Mouse (Mus musculus): Measurements from ENCODE around the gene Tead1. TPM values are rescaled to one million over a fixed set of nuclear protein-coding genes. Genes with fewer than 3 reads are reported as not detected.
A peak's percentile ranks its signal among the peaks of the same experiment; 100 is the strongest.

The Tead1 gene
- polyA plus RNA-seq, 1 experiment from 2014 or later = 6.0 TPM

- H3K4me3 ChIP-seq (ENCODE audit: low read depth, low read length) = no peak overlapping the region
- no peak overlapping the region for H3K9ac ChIP-seq (ENCODE audit: low read length)
- no peaks in the 10 kb centered on the region for H3K9me3 ChIP-seq (replicated peaks; ENCODE audit: control insufficient read depth, low read length)
- no peak overlapping the region for H3K4me2 ChIP-seq (ENCODE audit: low read length)
- no peaks in the 10 kb centered on the region for H3K27me3 ChIP-seq (replicated peaks; ENCODE audit: control insufficient read depth, insufficient read depth, low read length)
- ATAC-seq = no peak
- no peak for DNase-seq (ENCODE audit: low spot score)
- 26% methylated on average over 5 of the region's 5 CpGs for WGBS
- H3K36me3 ChIP-seq (ENCODE audit: control insufficient read depth, insufficient read depth, low read length) = no peaks in the 10 kb centered on the region
- H3K27ac ChIP-seq (ENCODE audit: low read depth, low read length) = no peak overlapping the region
- H3K4me1 ChIP-seq (ENCODE audit: control insufficient read depth, insufficient read depth, low read length) = no peaks in the 10 kb centered on the region
These were observed 136.9 kb downstream of the Tead1 start for GRCm38 (mm10) chr7:112816016-112816415.

- DNase-seq (ENCODE audit: low spot score) = no peak
- WGBS = 79% methylated on average over 4 of the region's 4 CpGs
- Histone ChIP-seq H3K4me1 (ENCODE audit: control insufficient read depth, insufficient read depth, low read length) (peaks cover 15% of the 10 kb centered on the region), H3K27me3 (replicated peaks; ENCODE audit: control insufficient read depth, insufficient read depth, low read length) (no peaks in the 10 kb centered on the region), H3K36me3 (ENCODE audit: control insufficient read depth, insufficient read depth, low read length) (no peaks in the 10 kb centered on the region), H3K27ac (ENCODE audit: low read depth, low read length) (no peak overlapping the region), H3K4me2 (ENCODE audit: low read length) (no peak overlapping the region), H3K4me3 (ENCODE audit: low read depth, low read length) (no peak overlapping the region), H3K9ac (ENCODE audit: low read length) (no peak overlapping the region), H3K9me3 (replicated peaks; ENCODE audit: control insufficient read depth, low read length) (no peaks in the 10 kb centered on the region)
- no peak for ATAC-seq
These were observed 140.7 kb downstream of the Tead1 start for GRCm38 (mm10) chr7:112819833-112820232.

GRCm38 (mm10) chr7:112822879-112823278 is 143.8 kb downstream of the Tead1 start:
- peaks cover 43% of the 10 kb centered on the region for H3K4me1 ChIP-seq (ENCODE audit: control insufficient read depth, insufficient read depth, low read length)

GRCm38 (mm10) chr7:112823621-112824020 is 144.5 kb downstream of the Tead1 start:
- no peaks in the 10 kb centered on the region for H3K27me3 ChIP-seq (replicated peaks; ENCODE audit: control insufficient read depth, insufficient read depth, low read length)
- DNase-seq (ENCODE audit: low spot score) = peak; percentile 97
- no peaks in the 10 kb centered on the region for H3K36me3 ChIP-seq (ENCODE audit: control insufficient read depth, insufficient read depth, low read length)
- ATAC-seq = peak; percentile 77
- WGBS = 0% methylated on average over 5 of the region's 5 CpGs
- H3K4me1 ChIP-seq (ENCODE audit: control insufficient read depth, insufficient read depth, low read length) = peaks cover 49% of the 10 kb centered on the region
- no peak overlapping the region for H3K9ac ChIP-seq (ENCODE audit: low read length)
- no peaks in the 10 kb centered on the region for H3K9me3 ChIP-seq (replicated peaks; ENCODE audit: control insufficient read depth, low read length)
- H3K27ac ChIP-seq (ENCODE audit: low read depth, low read length) = peak overlapping the region; percentile 59
- H3K4me3 ChIP-seq (ENCODE audit: low read depth, low read length) = no peak overlapping the region
- H3K4me2 ChIP-seq (ENCODE audit: low read length) = peak overlapping the region; percentile 39

More at GRCm38 (mm10) chr7:112822879-112823278, 143.8 kb downstream of the Tead1 start:
- Histone ChIP-seq H3K4me3 (ENCODE audit: low read depth, low read length) (no peak overlapping the region), H3K9me3 (replicated peaks; ENCODE audit: control insufficient read depth, low read length) (no peaks in the 10 kb centered on the region), H3K27me3 (replicated peaks; ENCODE audit: control insufficient read depth, insufficient read depth, low read length) (no peaks in the 10 kb centered on the region), H3K27ac (ENCODE audit: low read depth, low read length) (peak overlapping the region; percentile 59), H3K9ac (ENCODE audit: low read length) (no peak overlapping the region), H3K4me2 (ENCODE audit: low read length) (peak overlapping the region; percentile 39), H3K36me3 (ENCODE audit: control insufficient read depth, insufficient read depth, low read length) (no peaks in the 10 kb centered on the region)
- ATAC-seq (no peak), DNase-seq (ENCODE audit: low spot score) (peak; percentile 85)
- WGBS = 10% methylated on average over 5 of the region's 5 CpGs

- Histone ChIP-seq H3K27me3 (replicated peaks; ENCODE audit: control insufficient read depth, insufficient read depth, low read length) (no peaks in the 10 kb centered on the region), H3K27ac (ENCODE audit: low read depth, low read length) (peak overlapping the region; percentile 89), H3K36me3 (ENCODE audit: control insufficient read depth, insufficient read depth, low read length) (no peaks in the 10 kb centered on the region), H3K4me1 (ENCODE audit: control insufficient read depth, insufficient read depth, low read length) (peaks cover 49% of the 10 kb centered on the region), H3K9ac (ENCODE audit: low read length) (peak overlapping the region; percentile 41; the same call in 1 of the 2 replicates), H3K4me3 (ENCODE audit: low read depth, low read length) (no peak overlapping the region), H3K9me3 (replicated peaks; ENCODE audit: control insufficient read depth, low read length) (no peaks in the 10 kb centered on the region), H3K4me2 (ENCODE audit: low read length) (peak overlapping the region; percentile 34)
- ATAC-seq (peak; percentile 27), DNase-seq (ENCODE audit: low spot score) (peak; percentile 82)
- WGBS = 2% methylated on average over 11 of the region's 11 CpGs
These were observed 146.2 kb downstream of the Tead1 start for GRCm38 (mm10) chr7:112825339-112825781.

DNA sequence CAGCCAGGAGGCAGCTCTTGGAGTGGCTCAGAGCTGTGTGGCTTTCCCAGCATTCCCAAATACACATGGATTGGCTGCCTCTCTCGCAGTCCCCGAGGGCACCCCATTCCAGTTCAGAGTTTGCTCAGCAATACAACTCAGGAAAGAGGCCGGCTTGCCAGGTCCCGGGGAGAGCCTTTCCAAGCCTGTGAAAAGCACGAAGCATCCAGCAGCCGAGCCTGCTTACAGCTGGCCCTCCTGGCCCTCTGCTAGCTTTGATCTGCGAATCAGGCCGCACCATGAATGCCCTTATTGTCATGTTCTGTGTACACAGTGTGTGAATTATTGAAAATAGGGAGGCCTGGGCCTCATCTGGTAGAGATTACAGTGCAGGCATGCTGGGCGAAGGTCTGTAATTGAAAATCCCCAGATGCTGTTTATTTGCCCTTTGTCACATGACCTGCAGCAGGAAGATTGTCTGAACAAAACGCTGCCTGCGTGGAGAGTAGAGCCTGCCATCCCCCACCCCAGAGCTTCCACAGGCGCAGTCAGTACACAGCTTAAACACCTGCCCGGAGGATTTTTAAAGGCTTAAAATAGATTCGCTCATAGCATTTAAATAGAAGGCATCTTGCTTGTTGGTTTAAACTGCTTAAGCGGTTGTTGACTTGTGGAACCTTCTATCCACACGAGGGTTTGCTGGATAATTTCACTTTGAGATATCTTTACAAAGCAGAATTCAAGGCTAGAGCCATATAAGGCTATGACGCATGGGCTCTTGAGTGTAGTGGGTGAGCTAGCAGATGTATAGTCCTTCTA is 147.2 kb downstream of the Tead1 start:
- Histone ChIP-seq H3K9ac (ENCODE audit: low read length) (peak overlapping the region; percentile 41), H3K4me1 (ENCODE audit: control insufficient read depth, insufficient read depth, low read length) (peaks cover 49% of the 10 kb centered on the region), H3K4me2 (ENCODE audit: low read length) (peak overlapping the region; percentile 34), H3K9me3 (replicated peaks; ENCODE audit: control insufficient read depth, low read length) (no peaks in the 10 kb centered on the region), H3K36me3 (ENCODE audit: control insufficient read depth, insufficient read depth, low read length) (no peaks in the 10 kb centered on the region), H3K27ac (ENCODE audit: low read depth, low read length) (peak overlapping the region; percentile 89), H3K4me3 (ENCODE audit: low read depth, low read length) (no peak overlapping the region), H3K27me3 (replicated peaks; ENCODE audit: control insufficient read depth, insufficient read depth, low read length) (no peaks in the 10 kb centered on the region)
- ATAC-seq = peak; percentile 77
- WGBS = 4% methylated on average over 17 of the region's 17 CpGs
- peak; percentile 92 for DNase-seq (ENCODE audit: low spot score)

DNA sequence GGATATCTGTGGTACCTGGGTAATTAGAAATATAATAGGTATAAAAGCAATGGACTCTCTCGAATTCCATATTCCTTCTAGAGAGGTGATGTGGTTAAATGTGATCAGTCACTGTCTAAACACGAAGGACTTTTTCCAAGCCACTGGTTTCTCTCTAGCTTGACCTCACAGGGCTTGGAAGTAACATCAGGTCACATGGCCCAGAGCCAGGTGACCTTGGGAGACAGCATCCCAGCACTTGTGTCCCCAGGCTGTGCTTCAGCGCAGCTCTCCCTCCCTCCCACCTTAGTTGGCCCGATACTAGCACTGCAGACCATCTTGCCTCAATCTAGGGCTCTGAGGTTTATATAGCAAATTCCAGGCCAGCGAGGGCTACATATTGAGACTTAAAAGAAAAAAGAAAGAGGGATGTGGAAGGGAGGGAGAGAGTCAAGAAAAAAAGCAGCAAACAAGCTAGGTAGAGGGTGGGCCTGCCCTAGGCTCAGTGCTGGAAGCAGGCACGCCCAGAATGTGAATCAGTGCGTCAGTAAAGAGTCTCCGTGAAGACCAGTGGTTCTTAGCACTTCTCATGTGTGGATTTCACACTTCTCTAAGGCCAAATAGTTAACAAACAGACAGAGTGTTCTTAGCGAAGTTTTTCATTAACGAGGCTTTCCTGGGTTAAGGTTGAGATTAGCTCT is 149.0 kb downstream of the Tead1 start:
- H3K4me2 ChIP-seq (ENCODE audit: low read length) = no peak overlapping the region
- no peaks in the 10 kb centered on the region for H3K27me3 ChIP-seq (replicated peaks; ENCODE audit: control insufficient read depth, insufficient read depth, low read length)
- ATAC-seq (no peak), DNase-seq (ENCODE audit: low spot score) (no peak)
- WGBS = 48% methylated on average over 10 of the region's 10 CpGs
- H3K4me3 ChIP-seq (ENCODE audit: low read depth, low read length) = no peak overlapping the region
- no peaks in the 10 kb centered on the region for H3K36me3 ChIP-seq (ENCODE audit: control insufficient read depth, insufficient read depth, low read length)
- H3K9me3 ChIP-seq (replicated peaks; ENCODE audit: control insufficient read depth, low read length) = no peaks in the 10 kb centered on the region
- H3K27ac ChIP-seq (ENCODE audit: low read depth, low read length) = no peak overlapping the region
- H3K9ac ChIP-seq (ENCODE audit: low read length) = no peak overlapping the region
- H3K4me1 ChIP-seq (ENCODE audit: control insufficient read depth, insufficient read depth, low read length) = peaks cover 42% of the 10 kb centered on the region

DNA sequence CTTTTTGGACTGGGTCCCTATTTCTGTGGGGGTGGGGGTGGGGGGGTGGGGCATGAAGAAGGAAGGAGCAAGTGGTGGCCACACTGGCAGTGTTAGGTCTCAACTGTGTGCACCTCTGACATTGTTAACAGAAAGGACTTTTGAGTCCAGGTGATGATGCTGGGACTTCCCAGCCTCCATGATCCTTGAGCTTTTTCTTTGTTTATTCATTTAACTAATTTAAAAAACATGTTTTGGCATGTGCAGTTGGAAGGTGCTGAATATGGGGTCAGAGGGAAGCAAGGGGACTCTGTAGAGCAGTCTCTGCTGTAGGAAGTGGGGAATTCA is 149.5 kb downstream of the Tead1 start:
- Histone ChIP-seq H3K9me3 (replicated peaks; ENCODE audit: control insufficient read depth, low read length) (no peaks in the 10 kb centered on the region), H3K4me1 (ENCODE audit: control insufficient read depth, insufficient read depth, low read length) (peaks cover 37% of the 10 kb centered on the region), H3K27me3 (replicated peaks; ENCODE audit: control insufficient read depth, insufficient read depth, low read length) (no peaks in the 10 kb centered on the region), H3K4me3 (ENCODE audit: low read depth, low read length) (no peak overlapping the region), H3K9ac (ENCODE audit: low read length) (no peak overlapping the region), H3K36me3 (ENCODE audit: control insufficient read depth, insufficient read depth, low read length) (no peaks in the 10 kb centered on the region), H3K4me2 (ENCODE audit: low read length) (no peak overlapping the region), H3K27ac (ENCODE audit: low read depth, low read length) (no peak overlapping the region)
- ATAC-seq = no peak
- no peak for DNase-seq (ENCODE audit: low spot score)

DNA sequence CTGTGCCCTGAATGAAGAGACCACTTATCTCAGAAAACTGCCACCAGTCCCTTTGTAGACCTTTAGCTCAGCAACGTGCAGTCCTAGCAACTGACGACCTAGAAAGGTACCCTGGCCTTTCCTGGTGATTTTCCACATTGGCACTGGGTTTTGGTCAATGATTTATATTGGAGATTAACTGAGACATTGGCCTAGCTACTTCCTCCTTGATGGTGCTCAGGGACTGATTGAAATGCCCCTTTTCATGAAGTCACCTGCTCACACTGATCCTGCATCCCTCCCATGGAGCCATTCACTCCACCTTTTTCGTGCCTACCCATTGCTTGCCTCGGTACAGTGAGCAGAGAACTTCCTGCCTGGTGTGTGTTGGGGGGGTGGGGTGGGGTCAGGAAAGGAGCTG is 151.8 kb downstream of the Tead1 start:
- no peak for ATAC-seq
- no peaks in the 10 kb centered on the region for H3K27me3 ChIP-seq (replicated peaks; ENCODE audit: control insufficient read depth, insufficient read depth, low read length)
- H3K9ac ChIP-seq (ENCODE audit: low read length) = no peak overlapping the region
- H3K27ac ChIP-seq (ENCODE audit: low read depth, low read length) = no peak overlapping the region
- no peaks in the 10 kb centered on the region for H3K36me3 ChIP-seq (ENCODE audit: control insufficient read depth, insufficient read depth, low read length)
- no peaks in the 10 kb centered on the region for H3K9me3 ChIP-seq (replicated peaks; ENCODE audit: control insufficient read depth, low read length)
- WGBS = 78% methylated on average over 4 of the region's 4 CpGs
- H3K4me2 ChIP-seq (ENCODE audit: low read length) = no peak overlapping the region
- DNase-seq (ENCODE audit: low spot score) = no peak
- no peak overlapping the region for H3K4me3 ChIP-seq (ENCODE audit: low read depth, low read length)
- H3K4me1 ChIP-seq (ENCODE audit: control insufficient read depth, insufficient read depth, low read length) = peaks cover 25% of the 10 kb centered on the region

Measured in forebrain, embryonic 14.5 days (tissue).